Mouse (Mus musculus) urinary bladder, postnatal 4 days (tissue): Measurements from ENCODE around the gene Upb1.

Experiments used
- DNase-seq, 2 experiments: peaks; one replicate each; pipeline ENCODE4 v3.0.0; 2021 to 2022; ENCODE audit warnings: low spot score in 2 of 2

The Upb1 gene

DNA sequence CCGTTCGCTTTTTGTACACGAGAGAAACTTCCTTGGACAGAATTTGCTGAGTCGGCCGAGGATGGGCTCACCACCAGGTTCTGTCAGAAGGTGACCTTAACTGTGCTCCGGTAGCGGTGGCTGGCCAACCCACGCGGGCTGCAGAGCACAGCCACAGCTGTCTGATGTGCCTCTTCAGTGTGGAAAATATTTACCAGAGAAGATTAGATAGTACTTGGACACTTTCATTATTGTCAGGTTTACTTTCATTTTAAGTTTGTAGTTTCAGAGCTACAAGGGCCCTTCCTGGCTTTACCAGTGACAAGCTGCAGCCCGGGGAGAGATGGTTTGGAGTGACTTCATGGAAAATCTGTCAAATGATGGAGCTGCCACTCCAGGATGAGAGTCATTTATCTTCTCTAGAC is 23.6 kb downstream of the Upb1 start:
- DNase-seq = no peak

DNA sequence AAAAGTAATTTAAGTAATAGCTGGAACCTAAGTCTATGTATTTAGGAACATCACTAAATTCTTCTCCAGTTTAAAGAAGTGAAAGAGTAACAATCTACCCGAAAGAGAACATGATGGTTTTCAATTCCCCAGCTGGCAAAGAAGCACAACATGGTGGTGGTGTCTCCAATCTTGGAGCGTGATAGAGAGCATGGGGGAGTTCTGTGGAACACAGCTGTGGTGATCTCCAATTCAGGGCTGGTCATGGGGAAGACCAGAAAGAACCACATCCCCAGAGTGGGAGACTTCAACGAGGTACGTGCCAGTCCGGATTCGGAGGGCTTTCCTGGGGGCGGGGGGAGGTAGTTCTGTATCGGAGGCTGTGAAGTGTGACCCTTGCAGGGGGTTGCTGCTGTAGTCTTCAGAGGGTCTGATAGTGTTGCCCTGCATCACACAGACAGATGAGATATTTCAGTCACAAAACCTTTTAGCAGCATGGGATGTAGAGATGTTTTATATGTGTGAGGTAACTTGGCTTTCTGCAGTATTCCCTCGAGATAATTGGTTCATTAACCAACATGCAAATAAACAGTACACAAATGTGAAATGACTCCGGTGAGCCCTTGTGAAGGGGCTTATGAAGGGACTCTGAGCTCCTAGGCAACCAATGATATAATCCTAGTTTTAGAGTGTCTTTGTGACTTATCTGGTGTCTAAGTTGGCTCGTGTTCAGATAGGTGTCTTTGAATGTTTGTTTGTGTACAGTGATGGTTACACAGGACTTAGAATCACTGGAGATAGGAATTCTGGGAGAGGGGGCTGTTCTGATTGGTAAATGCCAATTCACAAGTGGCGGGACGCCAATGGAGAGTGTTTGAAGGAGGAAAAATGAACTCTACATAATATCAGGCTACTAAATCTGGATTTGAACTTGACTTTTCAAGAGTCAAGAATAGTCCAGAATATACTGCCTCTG is 27.4 kb downstream of the Upb1 start:
- no peak for DNase-seq

- no peak for DNase-seq
These were observed 28.1 kb downstream of the Upb1 start for GRCm38 (mm10) chr10:75429004-75429380.

GRCm38 (mm10) chr10:75429522-75430146 is 28.7 kb downstream of the Upb1 start:
- DNase-seq = no peak

GRCm38 (mm10) chr10:75430147-75430537 is 29.2 kb downstream of the Upb1 start:
- DNase-seq = no peak

GRCm38 (mm10) chr10:75430633-75431032 is 29.7 kb downstream of the Upb1 start:
- DNase-seq = no peak

- peak; percentile 64 to 78 for DNase-seq
These were observed 35.8 kb downstream of the Upb1 start for GRCm38 (mm10) chr10:75436604-75437217.

GRCm38 (mm10) chr10:75437284-75437683 is 36.4 kb downstream of the Upb1 start:
- peak in 1 of 2 experiments; percentile 35 for DNase-seq

GRCm38 (mm10) chr10:75438132-75438810 is 37.4 kb downstream of the Upb1 start:
- DNase-seq = peak in 1 of 2 experiments; percentile 58

- DNase-seq = no peak
These were observed 38.4 kb downstream of the Upb1 start for GRCm38 (mm10) chr10:75439211-75439811.

DNA sequence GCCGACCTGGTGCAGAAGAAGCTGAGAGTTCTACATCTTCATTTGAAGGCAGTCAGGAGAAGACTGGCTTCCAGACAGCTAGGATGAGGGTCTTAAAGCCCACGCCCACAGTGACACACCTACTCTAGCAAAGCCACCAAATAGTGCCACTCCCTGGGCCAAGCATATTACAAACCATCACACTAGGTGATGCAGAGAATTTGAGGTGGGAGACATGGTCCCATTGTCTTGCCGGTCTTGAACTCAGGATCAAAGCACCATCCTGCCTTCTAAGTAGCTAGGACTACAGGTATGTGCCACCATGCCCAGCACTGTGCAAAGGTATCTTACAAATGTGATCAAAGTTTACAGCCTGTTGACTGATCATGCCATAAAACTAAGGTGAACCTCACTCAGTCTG is 39.8 kb downstream of the Upb1 start:
- no peak for DNase-seq

- DNase-seq = no peak
These were observed 40.9 kb downstream of the Upb1 start for GRCm38 (mm10) chr10:75441800-75442199.

- DNase-seq = no peak
These were observed 42.1 kb downstream of the Upb1 start for GRCm38 (mm10) chr10:75443017-75443416.

DNA sequence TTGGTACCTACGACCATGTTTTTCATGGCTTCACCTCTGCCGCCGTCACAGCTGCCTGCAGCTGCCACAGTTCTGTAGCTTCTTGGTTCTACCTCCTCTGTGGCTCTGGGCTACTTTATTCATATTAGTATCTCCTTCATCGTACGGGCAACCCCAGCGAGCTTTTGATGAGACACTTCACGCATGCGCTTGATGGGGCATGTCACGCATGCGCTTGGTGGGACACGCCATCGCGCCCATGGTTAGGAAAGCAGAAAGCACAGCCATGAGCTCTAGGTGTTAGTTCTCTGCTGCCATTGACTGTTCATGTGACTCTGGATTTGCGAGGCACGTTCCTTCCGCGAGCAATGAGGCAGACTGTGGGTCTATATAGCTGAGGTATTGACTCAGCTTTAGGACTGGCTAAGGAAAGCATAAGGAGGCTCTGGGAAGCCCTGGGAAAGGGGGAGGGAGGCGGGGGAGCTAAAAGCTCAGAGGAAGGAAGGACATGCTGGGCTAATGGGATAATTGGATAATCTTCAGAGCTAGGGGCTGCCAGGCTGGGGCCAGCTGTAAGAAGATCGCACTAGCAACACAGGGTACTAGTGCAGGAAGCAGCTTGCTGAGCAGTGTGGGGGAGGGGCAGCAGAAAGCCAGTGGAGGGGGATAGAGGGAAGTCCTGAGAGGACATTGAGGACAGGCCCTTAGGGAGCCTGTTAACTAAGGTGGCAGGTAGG is 43.4 kb downstream of the Upb1 start:
- DNase-seq = no peak

GRCm38 (mm10) chr10:75445030-75445429 is 44.1 kb downstream of the Upb1 start:
- DNase-seq = no peak

DNA sequence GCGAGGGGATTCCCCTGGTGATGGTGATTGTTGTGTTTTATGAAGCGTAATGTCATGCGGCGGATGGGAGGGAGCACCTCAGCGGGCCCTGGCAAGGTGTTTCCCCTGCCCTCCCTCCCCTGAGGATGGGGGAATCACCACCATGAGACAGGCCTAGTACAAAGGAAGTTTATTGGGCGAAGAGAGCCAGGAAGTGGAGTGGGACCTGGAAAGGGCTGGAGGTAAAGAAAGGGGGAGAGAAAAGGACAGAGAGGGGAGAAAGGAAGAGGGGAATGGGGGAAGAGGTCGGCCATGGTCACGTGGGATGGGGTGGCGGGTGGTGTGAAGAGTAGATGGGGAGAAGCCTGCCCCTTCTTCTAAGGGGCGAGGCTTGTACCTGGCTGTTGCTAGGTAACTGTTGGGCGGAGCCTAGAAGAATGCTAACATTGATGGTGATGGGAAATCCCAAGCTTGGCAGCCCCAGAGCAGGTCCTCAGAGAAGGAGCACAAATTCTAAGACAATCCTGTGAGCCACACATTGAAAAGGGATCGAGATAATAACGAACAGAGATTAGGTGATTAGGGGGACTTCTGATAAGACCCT is 45.7 kb downstream of the Upb1 start:
- DNase-seq = no peak

DNA sequence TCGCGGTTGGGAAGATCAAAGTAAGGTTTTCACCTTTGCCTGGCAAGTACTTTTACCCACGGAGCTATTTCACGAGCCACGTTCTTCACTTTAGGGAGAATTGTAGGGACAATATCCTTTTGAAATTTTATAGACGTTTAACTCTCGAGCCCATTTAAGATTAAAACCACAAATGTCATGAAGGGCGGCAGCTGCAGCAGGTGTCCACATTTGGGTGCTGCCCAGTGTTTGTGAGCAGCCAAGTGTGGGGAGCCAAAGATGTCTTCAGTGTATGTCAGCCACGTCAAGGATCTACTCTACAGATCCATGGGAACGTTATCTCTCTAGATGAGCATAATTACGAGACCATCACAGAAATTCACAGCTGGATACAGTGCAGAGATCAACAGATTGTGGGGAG is 46.6 kb downstream of the Upb1 start:
- no peak for DNase-seq

DNA sequence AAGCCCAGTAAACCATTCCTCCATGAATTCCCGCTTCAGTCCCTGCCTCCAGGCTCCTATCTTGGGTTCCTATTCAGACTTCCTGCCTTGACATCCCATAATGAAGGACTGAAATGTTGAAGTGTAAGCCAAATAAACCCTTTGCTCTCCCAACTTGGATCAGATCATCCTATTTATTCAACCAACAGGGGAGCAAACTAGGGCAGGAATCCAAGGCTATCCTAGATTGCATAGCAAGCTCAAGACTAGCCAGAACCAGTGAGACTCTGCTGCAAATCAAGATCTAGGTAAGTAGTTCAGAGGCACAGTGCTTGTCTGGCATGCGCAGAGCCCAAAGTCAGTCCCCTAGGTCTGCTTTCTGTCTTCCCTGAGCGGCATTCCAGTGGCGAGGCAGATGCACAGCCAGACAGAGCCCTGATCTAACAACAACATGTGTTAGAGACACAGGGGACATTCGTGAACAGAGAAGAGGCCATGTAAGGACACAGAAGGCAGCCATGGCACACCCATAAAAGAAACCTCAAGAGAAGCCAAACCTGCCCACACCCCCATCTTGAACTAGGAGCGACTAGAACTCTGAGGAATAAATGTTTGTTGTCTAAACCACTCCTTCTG is 48.0 kb downstream of the Upb1 start:
- DNase-seq = no peak

- DNase-seq = no peak
These were observed 49.4 kb downstream of the Upb1 start for GRCm38 (mm10) chr10:75450331-75450730.
